Mouse (Mus musculus) E14TG2a.4 (cell line): ENCODE measurements at regions not wholly inside any gene's neighbourhood (a gene's known extent, or its start where the extent isn't known, plus 50 kb on each side); places are given as distances from the start of the nearest gene placed in this dataset.
A peak's percentile ranks its signal among the peaks of the same experiment; 100 is the strongest.

ENCODE experiments used
- H3K27me3 ChIP-seq: 2 replicates; pipeline ENCODE4 v1.6.1; 2014; ENCODE audit warnings: low read length, control low read depth; ENCODE audit not compliant: insufficient read depth
- H3K36me3 ChIP-seq: 2 replicates; pipeline ENCODE4 v1.6.1; 2014; ENCODE audit warnings: low read length, control low read depth; ENCODE audit not compliant: insufficient read depth
- H3K4me1 ChIP-seq: replicated peaks from 2 replicates; pipeline ENCODE4 v1.6.1; 2014; ENCODE audit warnings: low read depth, low read length, control low read depth
- H3K4me3 ChIP-seq: replicated peaks from 2 replicates; pipeline ENCODE4 v1.5.1; 2014; ENCODE audit warnings: mild to moderate bottlenecking, low read length
- H3K9me3 ChIP-seq: 2 replicates; pipeline ENCODE4 v1.6.1; 2014; ENCODE audit warnings: low read length, control low read depth
- CTCF ChIP-seq: conservative IDR thresholded peaks from 2 replicates; pipeline ENCODE4 v1.5.1; 2014; ENCODE audit warnings: low read length
- NANOG ChIP-seq: IDR thresholded peaks from 2 replicates; pipeline ENCODE4 v1.6.1; 2014; ENCODE audit warnings: borderline replicate concordance, low read length, mixed read lengths
- POU5F1 ChIP-seq: IDR thresholded peaks from 2 replicates; pipeline ENCODE4 v1.6.1; 2014; ENCODE audit warnings: low read length, borderline replicate concordance

DNA sequence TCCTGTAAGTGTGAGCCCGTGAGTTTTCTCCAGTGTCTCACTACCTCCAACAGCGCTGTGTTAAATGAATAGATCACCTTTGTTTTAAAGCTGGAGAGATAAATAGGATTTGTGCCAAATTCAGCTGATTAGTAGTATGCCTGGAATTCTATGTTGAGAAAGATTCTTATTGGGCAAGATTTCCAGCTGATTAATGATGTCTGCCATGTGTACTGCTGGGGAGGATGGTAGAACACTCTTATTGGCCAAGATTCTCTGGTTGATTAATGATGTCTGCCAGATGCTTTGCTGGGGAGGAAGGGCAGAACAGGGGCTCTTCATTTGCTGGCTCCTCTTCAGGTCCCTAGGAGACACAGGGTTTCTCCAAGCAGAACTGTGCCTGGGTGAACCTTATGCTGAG, 158.9 kb upstream of the Bmper start:
- Histone ChIP-seq H3K36me3 (no peaks in the 10 kb centered on the region), H3K4me3 (no peak overlapping the region), H3K27me3 (no peaks in the 10 kb centered on the region), H3K9me3 (no peaks in the 10 kb centered on the region), H3K4me1 (no peaks in the 10 kb centered on the region; the same call in 1 of the 2 replicates)
- TF ChIP-seq POU5F1 (no peak), CTCF (no peak), NANOG (no peak)

DNA sequence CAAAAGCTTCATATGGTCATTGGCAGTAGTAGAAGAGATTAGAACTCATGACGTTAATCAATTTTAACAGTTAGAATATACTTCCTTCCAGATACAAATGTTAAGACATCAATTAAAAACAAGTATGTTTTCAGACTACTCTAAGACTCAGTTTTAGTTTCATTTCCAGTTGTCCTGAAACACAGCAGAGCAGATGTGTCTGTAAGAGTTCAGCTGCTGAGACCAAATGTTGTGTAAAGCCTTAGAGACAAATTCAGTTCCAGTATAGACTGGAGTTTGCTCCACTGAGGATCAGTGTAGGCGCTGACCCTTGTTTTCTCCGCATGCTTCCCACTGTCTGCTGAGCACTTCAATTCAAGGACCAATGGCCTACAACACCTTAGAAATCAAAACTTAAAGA, 158.1 kb upstream of the Bmper start:
- no peaks in the 10 kb centered on the region for H3K36me3 ChIP-seq
- no peak overlapping the region for H3K4me3 ChIP-seq
- no peaks in the 10 kb centered on the region for H3K9me3 ChIP-seq
- no peak for TF ChIP-seq CTCF
- no peak for TF ChIP-seq NANOG
- TF ChIP-seq POU5F1: no peak
- no peaks in the 10 kb centered on the region; the same call in 1 of the 2 replicates for H3K4me1 ChIP-seq
- H3K27me3 ChIP-seq: no peaks in the 10 kb centered on the region

DNA sequence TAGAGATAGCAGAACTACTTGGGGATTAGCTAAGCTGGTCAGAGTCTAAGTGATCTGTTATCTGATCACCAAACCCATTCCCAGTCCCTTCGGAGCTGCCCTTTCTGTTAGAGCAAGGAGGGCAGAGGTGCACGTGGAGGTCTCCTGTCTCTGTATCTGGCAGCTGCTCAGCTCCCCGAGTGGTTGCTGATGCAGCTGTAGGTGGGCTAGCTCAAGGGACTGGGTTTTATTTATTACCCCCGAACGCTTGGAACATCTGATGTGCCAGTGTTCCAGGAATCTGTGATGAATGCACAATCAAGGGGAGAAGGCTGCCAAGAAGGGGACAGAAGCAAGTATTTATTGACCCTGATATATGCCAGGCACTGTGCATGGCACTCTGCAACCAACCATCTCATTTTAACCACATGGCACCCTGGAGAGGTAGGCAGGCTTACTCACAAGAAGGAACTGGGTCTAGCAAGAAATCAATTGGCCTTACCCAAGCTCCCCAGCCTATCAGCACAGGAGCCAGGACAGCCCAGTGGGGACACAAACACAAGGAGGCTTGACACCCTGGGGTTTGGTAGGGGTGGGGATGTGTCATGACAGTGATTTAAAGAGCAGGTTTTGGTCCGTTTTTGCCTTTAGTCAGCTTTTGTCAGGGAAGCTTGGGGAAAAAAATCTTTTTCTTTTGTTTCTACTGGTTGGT, 154.6 kb upstream of the Bmper start:
- Histone ChIP-seq H3K36me3 (no peaks in the 10 kb centered on the region), H3K9me3 (no peaks in the 10 kb centered on the region), H3K4me3 (no peak overlapping the region), H3K4me1 (no peaks in the 10 kb centered on the region), H3K27me3 (no peaks in the 10 kb centered on the region)
- TF ChIP-seq NANOG (no peak), CTCF (no peak), POU5F1 (no peak)

DNA sequence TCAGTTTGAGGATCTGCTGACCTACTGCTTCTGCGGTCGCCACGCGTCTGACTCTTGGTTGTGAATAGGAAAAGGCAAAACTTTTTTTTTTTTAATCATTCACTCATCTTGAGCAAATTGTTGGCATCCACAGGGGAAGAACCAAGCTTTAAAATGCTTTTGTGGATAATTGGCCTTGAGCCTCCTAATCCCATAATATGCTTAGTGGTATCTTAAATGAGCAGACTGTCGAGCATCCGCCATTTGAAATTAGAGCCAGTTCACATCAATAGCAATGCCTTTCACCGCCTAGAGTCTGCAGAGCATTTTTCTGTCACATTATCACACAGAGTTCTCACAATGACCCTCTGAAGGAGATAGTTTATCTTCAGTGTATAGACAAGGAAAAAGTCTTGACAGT, 153.7 kb upstream of the Bmper start:
- no peaks in the 10 kb centered on the region for H3K27me3 ChIP-seq
- no peaks in the 10 kb centered on the region for H3K4me1 ChIP-seq
- H3K9me3 ChIP-seq: no peaks in the 10 kb centered on the region
- no peak overlapping the region for H3K4me3 ChIP-seq
- H3K36me3 ChIP-seq: no peaks in the 10 kb centered on the region
- TF ChIP-seq POU5F1: no peak
- TF ChIP-seq CTCF: no peak
- TF ChIP-seq NANOG: no peak

DNA sequence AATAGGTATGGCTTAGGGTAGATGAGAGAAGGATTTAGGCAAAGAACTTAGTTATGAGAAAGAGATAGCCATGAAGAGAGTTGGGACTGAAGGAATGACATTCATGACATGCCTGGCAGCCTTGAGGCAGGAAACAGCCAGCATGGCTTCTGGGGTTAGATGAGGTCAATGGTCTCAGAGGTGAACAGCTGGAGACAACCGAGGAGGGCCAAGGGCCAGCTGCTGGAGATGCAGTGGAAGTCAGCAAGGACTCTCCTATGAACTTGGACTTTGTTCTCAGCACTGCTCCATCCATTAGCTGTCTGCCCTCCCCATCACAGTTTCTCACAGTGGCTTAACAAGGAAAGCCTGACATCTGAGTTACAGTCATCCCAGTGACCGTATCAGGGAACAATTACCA, 151.9 kb upstream of the Bmper start:
- Histone ChIP-seq H3K36me3 (no peaks in the 10 kb centered on the region), H3K9me3 (no peaks in the 10 kb centered on the region), H3K27me3 (no peaks in the 10 kb centered on the region), H3K4me1 (no peaks in the 10 kb centered on the region), H3K4me3 (no peak overlapping the region)
- TF ChIP-seq CTCF: no peak
- TF ChIP-seq NANOG: no peak
- no peak for TF ChIP-seq POU5F1

DNA sequence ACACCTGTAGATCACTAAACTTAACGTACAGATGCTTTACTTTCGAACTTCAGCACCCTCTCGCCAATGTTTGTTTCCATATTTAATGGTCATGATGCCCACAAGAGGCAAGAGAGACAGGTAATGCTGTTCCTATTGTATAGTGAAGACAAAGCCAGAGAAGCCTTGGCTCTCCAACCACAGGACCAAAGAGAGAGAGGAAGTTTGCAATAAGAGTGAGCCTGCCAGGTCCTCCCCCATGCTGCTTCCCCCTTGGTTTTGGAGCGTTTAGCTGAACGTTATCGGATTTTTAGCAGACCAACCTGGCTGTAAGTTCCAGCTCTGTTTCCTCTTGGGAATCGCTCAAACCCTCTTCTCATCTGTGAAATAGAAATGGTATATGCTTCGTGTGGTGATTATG, 150.1 kb upstream of the Bmper start:
- Histone ChIP-seq H3K36me3 (no peaks in the 10 kb centered on the region), H3K9me3 (no peaks in the 10 kb centered on the region), H3K4me1 (no peaks in the 10 kb centered on the region), H3K4me3 (no peak overlapping the region), H3K27me3 (no peaks in the 10 kb centered on the region)
- TF ChIP-seq CTCF (no peak), NANOG (no peak), POU5F1 (no peak)

DNA sequence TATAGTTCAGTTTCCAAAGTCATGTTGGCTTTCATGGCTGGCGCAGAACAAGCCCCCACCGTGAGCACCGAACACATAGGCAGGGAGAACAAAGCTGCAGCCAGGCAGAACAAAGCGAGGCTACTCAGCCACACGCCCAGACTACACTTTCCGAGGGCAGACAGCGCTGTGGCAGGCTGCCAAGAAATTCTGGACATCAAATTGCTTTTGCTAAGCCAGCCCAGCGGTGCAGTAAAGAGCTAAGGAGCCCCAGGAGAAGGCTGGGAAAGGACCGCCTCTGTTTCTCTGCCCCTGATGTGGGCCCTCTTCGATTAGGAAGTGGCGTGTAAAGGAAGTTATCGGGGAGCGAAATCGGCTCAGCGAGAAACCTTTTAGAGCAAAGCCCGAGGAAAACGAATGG, 139.3 kb upstream of the Bmper start:
- Histone ChIP-seq H3K36me3 (no peaks in the 10 kb centered on the region), H3K9me3 (peaks cover 5% of the 10 kb centered on the region), H3K4me3 (peak overlapping the region; percentile 56), H3K4me1 (no peaks in the 10 kb centered on the region; the same call in 1 of the 2 replicates), H3K27me3 (peaks cover 6% of the 10 kb centered on the region; the same call in 1 of the 2 replicates)
- TF ChIP-seq NANOG: no peak
- TF ChIP-seq POU5F1: no peak
- no peak for TF ChIP-seq CTCF

DNA sequence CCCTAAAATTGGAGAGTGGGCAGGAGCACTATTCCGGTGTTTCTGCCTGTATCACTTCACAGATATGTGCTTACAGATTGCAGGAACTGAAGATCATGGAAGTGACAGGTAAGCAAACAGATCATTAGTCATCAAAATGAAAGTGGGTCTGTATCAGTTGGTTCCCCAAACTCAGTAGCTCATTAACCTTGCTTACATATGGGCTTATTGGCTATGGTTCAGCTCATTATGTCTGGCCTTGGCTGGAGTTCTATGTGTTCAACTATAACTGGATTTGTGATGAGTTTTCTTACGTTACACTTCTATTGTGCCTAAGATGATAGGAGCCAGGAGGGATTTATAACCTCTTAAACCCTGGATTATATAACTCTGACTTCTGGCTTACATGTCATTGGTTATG, 133.5 kb upstream of the Bmper start:
- Histone ChIP-seq H3K36me3 (no peaks in the 10 kb centered on the region), H3K9me3 (peaks cover 5% of the 10 kb centered on the region), H3K4me3 (no peak overlapping the region), H3K4me1 (no peaks in the 10 kb centered on the region), H3K27me3 (0 out of 2 replicates have a peak, but pooled peaks cover 2% of the 10 kb centered on the region)
- no peak for TF ChIP-seq NANOG
- no peak for TF ChIP-seq CTCF
- no peak for TF ChIP-seq POU5F1
